Mouse (Mus musculus): ENCODE results near the gene Dgkb. TPM values are rescaled to one million over a fixed set of nuclear protein-coding genes. Genes with fewer than 3 reads are reported as not detected.

Dgkb gene
- polyA plus RNA-seq, 1 experiment from 2014 or later = 1.4 TPM

DNA sequence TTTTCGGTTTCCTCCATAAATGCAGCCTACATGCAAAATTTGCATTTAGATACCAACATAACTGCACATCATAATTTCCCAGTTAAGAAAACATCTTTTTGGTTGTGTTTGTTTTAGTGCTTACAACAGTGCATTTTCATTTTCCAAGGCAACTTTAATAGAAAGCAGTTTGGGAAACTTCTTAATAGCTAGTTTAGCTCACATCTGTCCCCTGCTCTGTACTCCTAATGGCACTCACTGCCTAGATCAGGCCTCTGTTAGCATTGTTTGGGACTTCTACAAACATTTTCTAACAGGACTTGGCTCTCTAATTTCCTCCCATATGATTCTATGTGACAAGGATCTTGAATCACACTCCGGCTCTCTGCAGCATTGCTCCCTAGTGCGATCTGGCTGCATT lies 486.7 kb downstream of the Dgkb start:
- WGBS = 82% methylated on average over 3 of the region's 3 CpGs
- ATAC-seq (replicated peaks; ENCODE audit: low FRiP score) = no peak
- no peak overlapping the region for H3K9ac ChIP-seq

DNA sequence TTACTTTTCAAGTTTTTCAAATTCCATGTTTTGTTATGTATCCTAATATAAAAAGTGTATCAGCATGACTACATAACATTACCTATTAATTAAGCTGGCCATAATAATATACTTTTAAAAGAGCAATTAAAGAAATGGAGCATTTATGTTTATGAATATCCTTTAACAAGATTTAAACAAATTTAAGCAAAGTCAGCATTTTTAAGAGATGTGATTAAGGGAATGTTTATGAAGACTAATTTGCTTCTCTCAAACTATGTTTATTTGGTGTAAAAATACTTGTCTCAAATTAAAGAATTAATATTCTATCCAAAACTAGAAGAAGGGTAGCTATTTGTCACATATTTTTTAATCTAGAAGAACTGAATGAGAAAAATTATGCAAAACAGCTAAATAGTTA lies 492.4 kb downstream of the Dgkb start:
- Histone ChIP-seq H3K4me2 (no peak overlapping the region), H3K9me3 (replicated peaks) (no peaks in the 10 kb centered on the region), H3K27me3 (no peaks in the 10 kb centered on the region), H3K36me3 (no peaks in the 10 kb centered on the region), H3K4me1 (no peaks in the 10 kb centered on the region), H3K27ac (no peak overlapping the region), H3K9ac (no peak overlapping the region), H3K4me3 (replicated peaks) (no peak overlapping the region)
- no peak for ATAC-seq (replicated peaks; ENCODE audit: low FRiP score)

More for the DNA sequence above, 486.7 kb downstream of the Dgkb start:
- Histone ChIP-seq H3K4me2 (no peak overlapping the region), H3K36me3 (no peaks in the 10 kb centered on the region), H3K9me3 (replicated peaks) (no peaks in the 10 kb centered on the region), H3K4me3 (replicated peaks) (no peak overlapping the region), H3K27me3 (no peaks in the 10 kb centered on the region), H3K27ac (no peak overlapping the region), H3K4me1 (no peaks in the 10 kb centered on the region)

GRCm38 (mm10) chr12:38327729-38328271 lies 510.3 kb downstream of the Dgkb start:
- Histone ChIP-seq H3K4me2 (no peak overlapping the region), H3K4me3 (replicated peaks) (no peak overlapping the region), H3K9me3 (replicated peaks) (no peaks in the 10 kb centered on the region), H3K36me3 (no peaks in the 10 kb centered on the region), H3K27me3 (no peaks in the 10 kb centered on the region), H3K4me1 (no peaks in the 10 kb centered on the region), H3K27ac (no peak overlapping the region), H3K9ac (no peak overlapping the region)
- 87% methylated on average over 1 of the region's 1 CpGs for WGBS
- no peak for ATAC-seq (replicated peaks; ENCODE audit: low FRiP score)

DNA sequence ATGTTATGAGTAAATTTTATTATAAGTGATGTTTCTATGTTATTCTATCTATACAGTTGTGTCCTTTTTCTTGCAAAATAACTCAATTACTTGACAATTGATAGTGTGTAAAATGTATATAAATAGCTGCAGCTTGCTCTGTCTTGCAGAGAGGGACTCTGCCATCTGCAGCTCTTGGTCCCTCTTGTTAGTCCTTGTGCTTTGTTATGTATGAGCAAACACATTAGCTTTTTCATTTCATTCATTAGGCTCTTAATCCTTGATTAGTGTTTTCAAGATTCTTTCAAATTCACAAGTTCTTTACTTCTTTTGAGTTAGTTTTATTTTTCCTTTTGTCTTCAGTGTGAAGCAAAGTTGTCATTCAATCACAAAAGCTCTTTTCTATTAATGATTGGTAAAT lies 511.3 kb downstream of the Dgkb start:
- H3K4me3 ChIP-seq (replicated peaks) = no peak overlapping the region
- no peak for ATAC-seq (replicated peaks; ENCODE audit: low FRiP score)
- H3K27me3 ChIP-seq = no peaks in the 10 kb centered on the region
- no peaks in the 10 kb centered on the region for H3K4me1 ChIP-seq
- H3K36me3 ChIP-seq = no peaks in the 10 kb centered on the region
- no peak overlapping the region for H3K9ac ChIP-seq
- no peaks in the 10 kb centered on the region for H3K9me3 ChIP-seq (replicated peaks)
- H3K4me2 ChIP-seq = no peak overlapping the region
- H3K27ac ChIP-seq = no peak overlapping the region

DNA sequence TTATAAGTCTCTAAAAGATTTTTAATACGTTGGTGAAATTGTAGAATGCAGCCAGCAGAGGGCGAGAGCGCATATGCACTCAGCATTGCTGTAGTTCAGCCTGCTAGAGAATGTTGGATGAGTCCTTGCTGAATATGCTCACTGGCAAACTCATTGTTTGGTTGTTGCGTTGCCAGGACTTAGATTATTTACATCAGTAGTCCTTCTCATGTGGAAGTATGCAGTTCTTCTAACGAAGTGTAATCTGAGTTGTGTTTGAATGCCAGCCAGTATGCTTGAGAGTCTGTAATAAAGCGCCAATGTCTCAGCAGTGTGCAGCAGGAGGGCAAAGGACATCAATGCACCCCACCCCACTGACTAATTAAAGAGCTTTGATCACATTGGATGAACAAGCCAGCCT lies 525.1 kb downstream of the Dgkb start:
- H3K27me3 ChIP-seq = no peaks in the 10 kb centered on the region
- 0 out of 2 replicates have a peak, but pooled peaks have one; percentile 58 for ATAC-seq (replicated peaks; ENCODE audit: low FRiP score)
- no peaks in the 10 kb centered on the region for H3K9me3 ChIP-seq (replicated peaks)
- no peak overlapping the region for H3K9ac ChIP-seq
- H3K4me2 ChIP-seq = no peak overlapping the region
- H3K4me3 ChIP-seq (replicated peaks) = no peak overlapping the region
- no peaks in the 10 kb centered on the region for H3K4me1 ChIP-seq
- H3K27ac ChIP-seq = no peak overlapping the region
- 14% methylated on average over 6 of the region's 6 CpGs for WGBS
- no peaks in the 10 kb centered on the region for H3K36me3 ChIP-seq

- WGBS = 87% methylated on average over 3 of the region's 3 CpGs
- Histone ChIP-seq H3K4me3 (replicated peaks) (no peak overlapping the region), H3K4me1 (no peaks in the 10 kb centered on the region), H3K36me3 (no peaks in the 10 kb centered on the region), H3K4me2 (no peak overlapping the region), H3K27me3 (no peaks in the 10 kb centered on the region), H3K27ac (no peak overlapping the region), H3K9me3 (replicated peaks) (no peaks in the 10 kb centered on the region), H3K9ac (no peak overlapping the region)
- ATAC-seq (replicated peaks; ENCODE audit: low FRiP score) = no peak
Measured at GRCm38 (mm10) chr12:38352481-38352880, 535.0 kb downstream of the Dgkb start.

- ATAC-seq (replicated peaks; ENCODE audit: low FRiP score) = no peak
- Histone ChIP-seq H3K27me3 (no peaks in the 10 kb centered on the region), H3K4me2 (no peak overlapping the region), H3K9me3 (replicated peaks) (no peaks in the 10 kb centered on the region), H3K4me3 (replicated peaks) (no peak overlapping the region), H3K4me1 (no peaks in the 10 kb centered on the region), H3K9ac (no peak overlapping the region), H3K36me3 (no peaks in the 10 kb centered on the region), H3K27ac (no peak overlapping the region)
- 68% methylated on average over 1 of the region's 1 CpGs for WGBS
Measured at GRCm38 (mm10) chr12:38356386-38356785, 538.9 kb downstream of the Dgkb start.

GRCm38 (mm10) chr12:38361491-38361890 lies 544.0 kb downstream of the Dgkb start:
- Histone ChIP-seq H3K27me3 (no peaks in the 10 kb centered on the region), H3K4me2 (no peak overlapping the region), H3K9me3 (replicated peaks) (no peaks in the 10 kb centered on the region), H3K4me3 (replicated peaks) (no peak overlapping the region), H3K36me3 (no peaks in the 10 kb centered on the region), H3K27ac (no peak overlapping the region), H3K9ac (no peak overlapping the region), H3K4me1 (no peaks in the 10 kb centered on the region)
- 91% methylated on average over 4 of the region's 4 CpGs for WGBS
- no peak for ATAC-seq (replicated peaks; ENCODE audit: low FRiP score)

GRCm38 (mm10) chr12:38371597-38371996 lies 554.1 kb downstream of the Dgkb start:
- WGBS = 82% methylated on average over 2 of the region's 2 CpGs

DNA sequence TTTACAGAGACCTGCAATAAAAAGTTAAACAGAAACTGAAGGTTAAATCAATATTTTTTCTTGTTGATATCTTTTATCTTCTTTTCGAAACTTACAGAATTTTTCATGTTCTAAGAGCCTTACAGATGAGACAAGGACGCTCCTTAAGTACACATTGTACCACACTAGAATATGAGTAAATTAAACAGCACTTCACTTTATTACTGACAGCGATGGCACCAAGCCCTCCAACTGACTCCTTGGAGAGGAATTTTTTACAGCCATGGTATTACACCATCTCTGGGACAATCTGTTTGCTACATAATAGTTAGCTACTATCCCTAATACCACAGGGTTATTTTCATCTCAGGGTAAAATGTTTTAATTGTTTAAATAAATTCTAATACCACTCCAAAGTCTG lies 556.6 kb downstream of the Dgkb start:
- no peak overlapping the region for H3K27ac ChIP-seq
- H3K36me3 ChIP-seq = no peaks in the 10 kb centered on the region
- no peaks in the 10 kb centered on the region for H3K27me3 ChIP-seq
- no peaks in the 10 kb centered on the region for H3K9me3 ChIP-seq (replicated peaks)
- H3K4me3 ChIP-seq (replicated peaks) = no peak overlapping the region
- H3K4me2 ChIP-seq = no peak overlapping the region
- no peak overlapping the region for H3K9ac ChIP-seq
- WGBS = 71% methylated on average over 3 of the region's 3 CpGs
- no peak for ATAC-seq (replicated peaks; ENCODE audit: low FRiP score)
- H3K4me1 ChIP-seq = no peaks in the 10 kb centered on the region

More at GRCm38 (mm10) chr12:38371597-38371996, 554.1 kb downstream of the Dgkb start:
- Histone ChIP-seq H3K4me2 (no peak overlapping the region), H3K4me3 (replicated peaks) (no peak overlapping the region), H3K27ac (no peak overlapping the region), H3K9me3 (replicated peaks) (no peaks in the 10 kb centered on the region), H3K36me3 (no peaks in the 10 kb centered on the region), H3K27me3 (no peaks in the 10 kb centered on the region), H3K9ac (no peak overlapping the region), H3K4me1 (no peaks in the 10 kb centered on the region)
- ATAC-seq (replicated peaks; ENCODE audit: low FRiP score) = no peak

DNA sequence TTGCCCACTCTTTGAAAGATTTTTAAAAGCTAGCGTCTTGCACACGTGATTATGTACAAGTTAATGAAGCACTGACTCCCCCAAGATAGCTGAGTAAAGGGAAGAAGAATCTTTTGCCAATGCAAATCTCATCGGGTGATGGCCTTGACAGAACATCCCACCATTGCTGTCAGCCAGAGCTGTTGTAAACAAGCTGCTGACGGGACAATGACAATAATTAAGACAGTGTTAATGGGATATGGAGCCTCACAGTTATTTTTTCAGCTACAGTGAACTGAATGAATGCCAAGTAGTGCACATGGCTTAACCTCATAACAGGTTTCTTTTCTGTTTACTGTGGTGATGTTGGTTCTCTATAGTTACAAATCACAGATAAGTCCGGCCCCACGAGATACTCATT lies 568.4 kb downstream of the Dgkb start:
- H3K27me3 ChIP-seq = no peaks in the 10 kb centered on the region
- H3K4me2 ChIP-seq = no peak overlapping the region
- no peak overlapping the region for H3K27ac ChIP-seq
- 80% methylated on average over 6 of the region's 6 CpGs for WGBS
- H3K9me3 ChIP-seq (replicated peaks) = no peaks in the 10 kb centered on the region
- ATAC-seq (replicated peaks; ENCODE audit: low FRiP score) = no peak
- H3K36me3 ChIP-seq = no peaks in the 10 kb centered on the region
- H3K4me1 ChIP-seq = no peaks in the 10 kb centered on the region
- no peak overlapping the region for H3K9ac ChIP-seq
- no peak overlapping the region for H3K4me3 ChIP-seq (replicated peaks)

DNA sequence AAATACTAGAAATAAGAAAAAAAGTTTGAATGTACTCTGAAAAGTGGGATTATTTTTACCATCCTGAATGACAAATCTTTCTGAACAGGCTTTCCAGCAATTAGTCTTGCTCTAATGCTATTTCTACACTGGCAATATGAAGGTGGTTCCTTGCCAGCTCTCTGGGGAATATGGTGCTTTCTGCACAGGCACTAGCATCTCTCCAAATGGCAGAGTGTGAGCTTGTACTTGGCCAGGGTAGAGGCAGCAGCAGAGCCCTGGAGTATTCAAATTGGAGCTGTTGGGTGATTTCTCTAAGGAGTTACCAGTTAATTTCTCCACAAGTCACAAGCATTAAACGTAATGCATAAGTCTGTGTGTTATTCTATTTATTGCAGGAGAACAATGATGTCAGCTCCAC lies 569.5 kb downstream of the Dgkb start:
- Histone ChIP-seq H3K4me2 (no peak overlapping the region), H3K4me3 (replicated peaks) (no peak overlapping the region), H3K9ac (no peak overlapping the region), H3K9me3 (replicated peaks) (no peaks in the 10 kb centered on the region), H3K27me3 (no peaks in the 10 kb centered on the region), H3K4me1 (no peaks in the 10 kb centered on the region), H3K27ac (no peak overlapping the region), H3K36me3 (no peaks in the 10 kb centered on the region)
- ATAC-seq (replicated peaks; ENCODE audit: low FRiP score) = no peak
- WGBS = 86% methylated on average over 1 of the region's 1 CpGs

- H3K9me3 ChIP-seq (replicated peaks) = no peaks in the 10 kb centered on the region
- no peak overlapping the region for H3K4me2 ChIP-seq
- no peak overlapping the region for H3K9ac ChIP-seq
- ATAC-seq (replicated peaks; ENCODE audit: low FRiP score) = no peak
- no peak overlapping the region for H3K4me3 ChIP-seq (replicated peaks)
- WGBS = 80% methylated on average over 2 of the region's 2 CpGs
- no peaks in the 10 kb centered on the region for H3K36me3 ChIP-seq
- H3K27ac ChIP-seq = no peak overlapping the region
- no peaks in the 10 kb centered on the region for H3K4me1 ChIP-seq
- no peaks in the 10 kb centered on the region for H3K27me3 ChIP-seq
Measured at GRCm38 (mm10) chr12:38387654-38388053, 570.1 kb downstream of the Dgkb start.
